Mouse (Mus musculus) lung, adult 2 months (tissue): Measurements from ENCODE around the gene Lmntd1.

Experiments used
- CTCF ChIP-seq: fragments of 200-500 bp; IDR thresholded peaks from 2 replicates; pipeline ENCODE4 v1.5.1; 2011; ENCODE audit warnings: mild to moderate bottlenecking, low read length, control low read depth; ENCODE audit not compliant: insufficient read depth
- POLR2A ChIP-seq: fragments of 200-500 bp; IDR thresholded peaks from 2 replicates; pipeline ENCODE4 v1.6.1; 2011; ENCODE audit warnings: low read depth, mild to moderate bottlenecking, control low read depth, low read length, borderline replicate concordance; ENCODE audit errors: extremely low read depth

GRCm38 (mm10) chr6:145431747-145432146 is 182.4 kb downstream of the Lmntd1 start:
- TF ChIP-seq CTCF: no peak
- TF ChIP-seq POLR2A: no peak
